Mouse (Mus musculus): Measurements from ENCODE around the gene Gfap.

Gfap gene

GRCm38 (mm10) chr11:102900763-102901162 is at the start of gene Gfap:
TSS of gene Gfap (minus strand) at chr11:102900912.
- DNase-seq = peak; percentile 93

- peak; percentile 26 for DNase-seq
Measured at GRCm38 (mm10) chr11:102948043-102948961, 47.6 kb upstream of the Gfap start.

DNA sequence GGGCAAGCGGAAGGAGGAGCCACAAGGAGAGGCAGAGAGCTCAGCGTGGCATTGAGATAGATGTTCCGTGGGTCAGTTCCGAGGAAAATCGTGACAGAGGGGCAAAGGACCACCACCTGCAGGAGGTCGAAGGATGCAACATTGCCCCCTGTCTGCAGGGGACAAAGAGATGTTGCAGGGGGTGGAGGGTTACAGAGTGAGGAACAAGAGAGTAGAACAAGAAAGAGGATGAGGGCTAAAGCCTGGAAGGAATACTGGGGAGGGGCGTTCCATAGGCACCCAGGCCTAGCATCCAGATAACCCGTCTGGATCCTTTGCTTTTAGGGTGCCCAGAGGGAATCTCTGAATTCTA is 46.3 kb upstream of the Gfap start:
- no peak for DNase-seq

- peak; percentile 73 for DNase-seq
Measured at GRCm38 (mm10) chr11:102946265-102946991, 45.7 kb upstream of the Gfap start, which contains the start of gene C1ql1. TSS of gene C1ql1 (minus strand) at chr11:102946688.

- no peak for DNase-seq
Measured at GRCm38 (mm10) chr11:102945306-102946264, 44.9 kb upstream of the Gfap start.

DNA sequence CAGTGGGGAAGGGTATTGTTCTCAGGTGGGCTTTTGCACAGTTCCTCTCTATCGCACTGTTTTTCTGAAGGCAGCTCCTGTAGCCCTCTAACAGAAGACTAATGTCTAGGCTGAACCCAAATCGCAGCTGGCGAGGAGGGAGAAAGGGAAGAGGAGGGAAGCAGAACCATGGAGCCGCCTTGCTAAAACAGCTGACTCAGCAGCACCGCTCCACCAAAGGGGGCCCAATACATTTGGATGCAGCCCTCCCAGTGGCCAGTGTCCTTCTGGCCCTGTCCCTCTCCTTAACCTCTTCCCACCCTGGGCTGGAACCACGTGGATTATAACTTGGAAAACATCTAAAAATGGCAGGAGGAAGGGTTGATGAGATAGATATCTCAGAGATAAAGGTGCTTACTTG is 40.5 kb upstream of the Gfap start:
- DNase-seq = no peak

GRCm38 (mm10) chr11:102939024-102939675 is 38.4 kb upstream of the Gfap start:
- DNase-seq = peak; percentile 25

- DNase-seq = no peak
Measured at GRCm38 (mm10) chr11:102937529-102938182, 36.9 kb upstream of the Gfap start.

DNA sequence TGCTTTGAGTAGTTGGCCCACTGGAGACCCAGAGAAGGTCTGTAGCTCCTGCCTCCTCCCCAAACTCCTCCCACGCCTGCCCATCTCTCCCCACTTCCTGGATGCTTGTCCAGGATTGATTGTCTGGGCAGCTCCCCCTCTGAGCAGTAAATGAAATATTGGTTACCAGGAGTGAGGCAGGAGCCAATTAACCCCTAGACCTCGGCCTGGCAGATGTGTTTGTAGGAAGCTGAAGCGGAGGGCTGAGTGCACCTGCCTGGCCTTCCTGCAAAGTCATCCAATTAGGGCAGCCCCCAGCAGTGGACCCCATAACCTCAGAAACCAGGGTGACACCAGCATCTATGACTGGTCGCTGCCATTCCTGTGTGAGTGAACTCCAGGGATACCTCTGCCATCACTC is 35.6 kb upstream of the Gfap start:
- no peak for DNase-seq

DNA sequence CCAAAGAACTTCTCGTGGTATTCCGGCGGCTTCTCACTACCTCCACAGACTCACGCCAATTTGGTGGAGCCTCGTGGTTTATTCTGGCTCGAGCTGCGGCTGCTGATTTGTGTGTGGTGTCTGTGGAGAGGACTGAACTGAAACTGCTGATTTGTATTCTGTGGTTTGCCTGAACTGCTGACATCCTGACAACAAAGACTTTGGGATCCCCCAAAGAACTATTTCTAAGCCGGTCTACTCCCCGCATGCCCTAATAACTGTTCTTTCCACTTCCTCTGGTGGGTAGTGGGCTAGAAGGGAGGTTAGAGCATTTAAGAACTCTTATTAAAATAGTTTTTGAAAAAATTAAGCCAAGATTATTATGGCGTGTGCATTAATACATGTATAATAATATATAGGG is 30.0 kb upstream of the Gfap start:
- DNase-seq = no peak

- peak; percentile 19 for DNase-seq
Measured at GRCm38 (mm10) chr11:102925351-102925717, 24.6 kb upstream of the Gfap start.

- DNase-seq = peak; percentile 93
Measured at GRCm38 (mm10) chr11:102924557-102925350, 24.0 kb upstream of the Gfap start, which contains the start of gene Kif18b. TSS of gene Kif18b (minus strand) at chr11:102925124.

DNA sequence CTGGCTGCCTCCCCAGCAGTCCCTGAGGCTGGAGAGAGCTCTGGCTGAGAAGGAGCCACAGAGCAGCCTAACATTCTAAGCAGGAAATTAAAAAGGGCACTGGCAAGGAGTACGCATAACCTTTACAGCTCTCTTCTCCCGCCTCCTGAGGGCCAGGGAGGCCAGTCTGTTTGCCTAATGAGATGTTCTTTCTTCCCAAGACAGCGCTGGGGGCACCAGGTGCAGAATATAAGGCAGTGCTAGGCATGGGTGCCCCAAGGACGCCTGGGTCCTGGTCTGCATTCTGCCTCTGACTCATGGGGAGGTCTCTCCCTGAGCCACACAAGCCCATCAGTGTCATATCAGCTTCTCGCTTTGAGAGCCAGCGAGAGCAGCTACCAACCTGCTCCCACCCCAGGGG is 20.8 kb upstream of the Gfap start:
- DNase-seq = no peak

GRCm38 (mm10) chr11:102918077-102918476 is 17.4 kb upstream of the Gfap start:
- DNase-seq = no peak

GRCm38 (mm10) chr11:102915380-102915779 is 14.7 kb upstream of the Gfap start:
- no peak for DNase-seq

DNA sequence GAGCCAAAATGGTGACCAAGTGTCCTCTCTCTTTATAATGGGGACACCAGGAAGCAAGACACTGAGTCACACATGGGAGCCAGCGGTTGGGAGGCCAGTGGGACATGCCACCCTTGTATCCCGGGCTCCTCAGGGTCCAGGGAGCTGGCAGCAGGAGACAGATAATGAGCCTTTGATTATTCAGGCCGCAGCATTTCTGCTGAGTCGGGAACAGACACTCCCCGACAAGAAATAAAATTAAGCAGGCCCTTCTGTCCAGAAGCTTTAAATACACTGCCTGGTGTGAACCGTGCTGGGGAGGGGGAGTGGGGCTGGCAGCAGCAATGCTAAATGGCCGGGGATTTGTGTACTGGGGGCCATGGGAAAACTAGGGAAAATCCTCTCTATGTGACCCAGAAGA is 10.7 kb upstream of the Gfap start:
- no peak for DNase-seq

DNA sequence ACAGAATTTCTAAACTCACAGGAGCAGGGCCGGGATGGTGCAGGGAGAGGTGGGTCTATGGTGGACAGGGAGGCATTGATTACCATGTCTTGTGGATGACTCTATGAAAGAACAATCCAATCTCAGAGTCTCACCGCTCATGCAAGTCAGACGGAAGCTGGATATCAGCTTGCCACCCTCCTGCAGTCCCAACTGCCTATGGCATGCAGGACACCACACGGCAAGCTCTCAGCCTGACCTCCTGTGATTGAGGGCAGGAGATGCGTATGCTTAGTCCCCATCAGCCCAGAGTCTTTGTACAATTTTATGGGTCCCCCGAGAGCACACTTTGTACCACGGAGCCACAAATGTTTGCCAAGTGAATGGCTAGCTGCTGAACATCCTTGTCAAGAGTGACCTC is 2.9 kb upstream of the Gfap start:
- no peak for DNase-seq

GRCm38 (mm10) chr11:102902107-102902506 is 1.4 kb upstream of the Gfap start:
- DNase-seq = no peak

- DNase-seq = no peak
Measured at GRCm38 (mm10) chr11:102901199-102901598, 487 bp upstream of the Gfap start.

DNA sequence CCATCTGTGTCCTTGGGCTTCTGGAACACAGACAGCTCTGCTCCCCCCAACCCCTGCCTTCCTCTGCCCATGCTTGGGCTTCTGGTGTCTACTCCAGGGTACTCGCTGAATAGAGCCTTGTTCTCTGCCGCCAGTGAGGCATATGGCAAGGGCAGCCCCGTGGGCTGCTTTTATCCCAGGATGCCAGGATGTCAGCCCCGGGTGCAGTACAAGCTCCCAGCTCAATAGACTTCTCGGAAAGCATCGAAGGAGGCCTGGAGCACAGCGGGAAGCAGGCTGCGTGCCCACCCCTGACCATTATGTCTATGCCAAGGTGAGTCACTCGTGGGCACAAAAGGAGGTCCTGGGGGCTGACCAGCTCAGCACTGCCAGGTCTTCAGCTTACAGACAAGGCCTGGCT is 2.3 kb downstream of the Gfap start:
- DNase-seq = peak; percentile 46

- no peak for DNase-seq
Measured at GRCm38 (mm10) chr11:102896641-102897040, 4.1 kb downstream of the Gfap start.

Measured in right cerebral cortex, postnatal 4 days (tissue).